Mouse (Mus musculus) CH12.LX (cell line): ENCODE data around the gene Ado. TPM values are rescaled to one million over a fixed set of nuclear protein-coding genes. Genes with fewer than 3 reads are reported as not detected.

Experiments used
- DNase-seq: peaks from one replicate; pipeline ENCODE4 v3.0.0-alpha.2; 2013; ENCODE audit errors: extremely low read depth
- H3K27ac ChIP-seq: 2 replicates; pipeline ENCODE4 v1.5.1; 2012; ENCODE audit warnings: low read depth, mild to moderate bottlenecking, control low read depth, moderate library complexity; ENCODE audit not compliant: insufficient read depth
- H3K27me3 ChIP-seq: replicated peaks from 2 replicates; pipeline ENCODE3; 2012; ENCODE audit warnings: inconsistent platforms
- H3K36me3 ChIP-seq, 2 experiments: replicated peaks in 1 of 2; 2 replicates each; pipeline versions ENCODE3 to v1.6.1; 2012; ENCODE audit warnings: inconsistent platforms in 1 of 2, low read length in 1 of 2, mild to moderate bottlenecking in 1 of 2, mixed read lengths in 1 of 2, moderate library complexity in 1 of 2; ENCODE audit not compliant: control insufficient read depth in 1 of 2, insufficient read depth in 1 of 2
- H3K4me1 ChIP-seq, 2 experiments: 2 replicates each; pipeline ENCODE4 v1.6.1; 2012; ENCODE audit warnings: inconsistent platforms in 1 of 2, moderate library complexity in 1 of 2; ENCODE audit not compliant: insufficient read depth in 2 of 2, control insufficient read depth in 1 of 2
- H3K4me2 ChIP-seq: 2 replicates; pipeline ENCODE4 v1.6.1; 2012; ENCODE audit warnings: low read depth, mild to moderate bottlenecking, control low read depth; ENCODE audit not compliant: poor library complexity, insufficient read depth, severe bottlenecking
- H3K4me3 ChIP-seq, 3 experiments: fragments of 150-350 bp in 1 of 3; sonication (generic) in 1 of 3; replicated peaks in 1 of 3; 2 replicates each; pipeline versions ENCODE3 to v1.5.1; 2011 to 2012; ENCODE audit warnings: low read depth in 2 of 3, low read length in 2 of 3, mild to moderate bottlenecking in 2 of 3, moderate library complexity in 2 of 3, control low read depth in 1 of 3, improper control_type of control experiment in 1 of 3, inconsistent platforms in 1 of 3, mixed read lengths in 1 of 3; ENCODE audit not compliant: poor library complexity in 1 of 3
- H3K79me2 ChIP-seq: replicated peaks from 2 replicates; pipeline ENCODE4 v1.6.1; 2012; ENCODE audit warnings: mild to moderate bottlenecking, moderate library complexity; ENCODE audit not compliant: control insufficient read depth, poor library complexity, insufficient read depth, severe bottlenecking; ENCODE audit errors: extremely low read depth
- H3K9ac ChIP-seq: 2 replicates; pipeline ENCODE4 v1.6.1; 2012; ENCODE audit warnings: low read depth, mild to moderate bottlenecking, control low read depth, moderate library complexity; ENCODE audit not compliant: insufficient read depth
- H3K9me3 ChIP-seq: replicated peaks from 2 replicates; pipeline ENCODE3; 2012; ENCODE audit warnings: low read length, inconsistent platforms, mixed read lengths
- E2F4 ChIP-seq: IDR thresholded peaks from 2 replicates; pipeline ENCODE4 v1.6.1; 2011; ENCODE audit warnings: low read depth, low read length, improper control_type of control experiment; ENCODE audit not compliant: insufficient replicate concordance
- ELF1 ChIP-seq: IDR thresholded peaks from 2 replicates; pipeline ENCODE4 v1.6.1; 2014; ENCODE audit warnings: low read depth, mild to moderate bottlenecking, inconsistent platforms, low read length, improper control_type of control experiment
- HCFC1 ChIP-seq: IDR thresholded peaks from 2 replicates; pipeline ENCODE4 v1.6.1; 2012; ENCODE audit warnings: low read depth, mild to moderate bottlenecking, inconsistent platforms, low read length, improper control_type of control experiment
- JUN ChIP-seq: IDR thresholded peaks from 2 replicates; pipeline ENCODE4 v1.6.1; 2011; ENCODE audit warnings: low read depth, mild to moderate bottlenecking, low read length, improper control_type of control experiment, moderate library complexity; ENCODE audit not compliant: insufficient read depth
- JUND ChIP-seq: conservative IDR thresholded peaks from 2 replicates; pipeline ENCODE4 v1.6.1; 2011; ENCODE audit warnings: low read depth, low read length, improper control_type of control experiment
- KAT2A ChIP-seq: IDR thresholded peaks from 2 replicates; pipeline ENCODE4 v1.6.1; 2012; ENCODE audit warnings: low read length, improper control_type of control experiment, inconsistent platforms; ENCODE audit not compliant: insufficient replicate concordance
- MAFK ChIP-seq: IDR thresholded peaks from 2 replicates; pipeline ENCODE4 v1.6.1; 2011; ENCODE audit warnings: low read length, improper control_type of control experiment; ENCODE audit not compliant: insufficient replicate concordance
- MAX ChIP-seq: IDR thresholded peaks from 2 replicates; pipeline ENCODE4 v1.6.1; 2011; ENCODE audit warnings: low read length, improper control_type of control experiment
- MAZ ChIP-seq: IDR thresholded peaks from 2 replicates; pipeline ENCODE4 v1.6.1; 2012; ENCODE audit warnings: low read depth, mild to moderate bottlenecking, inconsistent platforms, low read length, improper control_type of control experiment, moderate library complexity
- MEF2A ChIP-seq: IDR thresholded peaks from 2 replicates; pipeline ENCODE4 v1.6.1; 2014; ENCODE audit warnings: low read depth, mild to moderate bottlenecking, inconsistent platforms, low read length, improper control_type of control experiment, borderline replicate concordance
- MXI1 ChIP-seq: IDR thresholded peaks from 2 replicates; pipeline ENCODE4 v1.6.1; 2011; ENCODE audit warnings: mild to moderate bottlenecking, low read depth, low read length, improper control_type of control experiment
- NELFE ChIP-seq: IDR thresholded peaks from 2 replicates; pipeline ENCODE4 v1.6.1; 2011; ENCODE audit warnings: low read depth, low read length, improper control_type of control experiment
- PAX5 ChIP-seq: IDR thresholded peaks from 2 replicates; pipeline ENCODE4 v1.6.1; 2012; ENCODE audit warnings: low read length, inconsistent platforms, mixed read lengths
- POLR2AphosphoS2 ChIP-seq: IDR thresholded peaks from 2 replicates; pipeline ENCODE4 v1.6.1; 2011; ENCODE audit warnings: low read depth, low read length, improper control_type of control experiment
- RAD21 ChIP-seq: IDR thresholded peaks from 2 replicates; pipeline ENCODE4 v1.6.1; 2011; ENCODE audit warnings: low read depth, mild to moderate bottlenecking, low read length, improper control_type of control experiment, moderate library complexity
- USF1 ChIP-seq: IDR thresholded peaks from 2 replicates; pipeline ENCODE4 v1.6.1; 2014; ENCODE audit warnings: low read depth, mild to moderate bottlenecking, inconsistent platforms, low read length, improper control_type of control experiment
- ZKSCAN1 ChIP-seq: IDR thresholded peaks from 2 replicates; pipeline ENCODE4 v1.6.1; 2012; ENCODE audit warnings: low read depth, inconsistent platforms, low read length, improper control_type of control experiment, borderline replicate concordance
- ZMIZ1 ChIP-seq: IDR thresholded peaks from 2 replicates; pipeline ENCODE4 v1.6.1; 2012; ENCODE audit warnings: low read depth, mild to moderate bottlenecking, inconsistent platforms, low read length, improper control_type of control experiment
- dilution Hi-C: fragments of 300-500 bp; cut with MboI; formaldehyde crosslinking; loops from 2 replicates; pipeline ENCODE4 v1.14.3; 2020; ENCODE audit warnings: low sequenced_read_pairs; ENCODE audit not compliant: extremely low pct_unique_long_range_greater_than_20kb, extremely low pct_ligation_motif_present
- in situ Hi-C: fragments of 300-500 bp; cut with MboI; formaldehyde crosslinking; loops from 3 replicates; pipeline ENCODE4 v1.14.3; 2019; ENCODE audit warnings: low sequenced_read_pairs, low pct_ligation_motif_present, low pct_unique_long_range_greater_than_20kb, mixed read lengths
- polyA plus RNA-seq: library from polyadenylated mRNA; unstranded; fragments of >175 nt; gene quantifications from 2 replicates; pipeline ENCODE4 v1.2.1, GENCODE M21; 2012; ENCODE audit warnings: low read depth; ENCODE audit not compliant: insufficient read length
- total RNA-seq, 2 experiments: library from RNA; depleted of rRNA; stranded (reverse); fragments of 300-350 nt in 1 of 2; fragments of >200 nt in 1 of 2; gene quantifications; 2 replicates each; pipeline ENCODE4 v1.2.3; 2012 to 2014

Ado gene
- total and polyA plus RNA-seq, 3 experiments, result 10.3 to 14.8 (median 12.3) TPM

DNA sequence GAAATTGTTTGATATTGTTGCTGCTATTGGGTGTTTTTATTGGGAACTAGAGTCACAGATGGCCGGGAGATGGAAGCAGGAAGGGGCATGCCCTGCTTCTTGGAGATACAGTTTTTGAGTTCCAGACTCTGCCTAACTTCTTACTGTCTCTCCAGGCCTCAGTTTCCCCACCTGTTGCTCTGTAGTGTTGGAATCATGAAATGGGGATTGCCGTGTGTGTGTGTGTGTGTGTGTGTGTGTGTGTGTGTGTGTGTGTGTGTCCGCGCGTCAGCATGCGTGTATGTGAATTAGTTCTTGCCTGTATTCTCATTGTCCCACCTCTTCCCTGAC, 9.4 kb downstream of the Ado start:
- Histone ChIP-seq H3K4me3 (no peak overlapping the region), H3K9me3 (peaks cover 8% of the 10 kb centered on the region), H3K9ac (no peak overlapping the region), H3K4me2 (no peak overlapping the region), H3K4me1 (peaks cover 2 to 22% of the 10 kb centered on the region in 2 experiments; a peak in 3 of 4 replicates), H3K27ac (no peak overlapping the region), H3K27me3 (peaks cover 10% of the 10 kb centered on the region), H3K79me2 (no peaks in the 10 kb centered on the region), H3K36me3 (peaks cover under 1 to 8% of the 10 kb centered on the region in 2 experiments)
- DNase-seq, result no peak
- TF ChIP-seq HCFC1, result no peak
- dilution Hi-C loops, result no loop called here
- in situ Hi-C loops, result loop anchor here (25.0 kb wide), 1 partner anchor 227 kb away; no protein-coding TSS in a partner anchor

DNA sequence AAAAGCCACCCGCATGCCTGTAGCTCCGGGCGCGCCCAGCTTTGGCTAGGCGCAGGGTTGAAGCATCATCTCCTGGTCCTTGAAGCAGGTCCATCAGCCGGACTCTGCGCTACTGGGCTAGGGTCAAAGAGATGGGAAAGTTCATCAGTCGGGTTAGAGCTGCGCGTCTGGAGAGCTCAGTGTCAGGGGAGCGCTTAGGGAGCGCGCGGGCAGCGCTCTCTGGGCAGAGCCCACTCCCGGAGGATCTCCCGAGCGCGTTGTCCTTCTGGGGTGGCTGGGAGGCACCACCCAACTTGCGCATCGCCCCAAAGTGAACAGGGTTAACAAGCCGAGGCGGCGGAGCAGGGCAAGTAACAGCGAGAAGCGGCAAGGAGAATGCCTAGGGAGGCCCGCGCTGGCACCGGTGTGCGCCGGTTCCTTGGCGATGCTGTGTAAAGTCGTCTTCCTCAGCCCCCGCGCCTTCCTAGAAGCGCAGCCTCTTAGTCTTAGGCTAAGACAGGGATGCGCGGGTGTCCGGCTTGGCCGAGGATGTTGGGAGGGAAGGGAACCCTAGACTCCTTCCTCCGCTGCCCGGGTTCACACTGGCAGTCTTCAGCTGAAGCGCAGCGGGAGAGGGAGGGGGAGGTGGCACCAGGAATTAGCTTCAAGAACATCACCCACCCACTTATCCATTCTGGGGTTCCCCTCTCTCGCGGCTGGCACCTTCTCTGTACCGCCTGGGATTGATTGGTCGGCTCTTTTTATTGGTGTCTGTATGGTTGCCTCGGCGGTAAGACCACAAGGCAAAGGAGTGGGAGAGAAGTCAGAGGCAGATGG, 10.0 kb downstream of the Ado start:
- in situ Hi-C loops, result loop anchor here (25.0 kb wide), 1 partner anchor 226 kb away; no protein-coding TSS in a partner anchor
- peak overlapping the region; percentile 97 for H3K4me2 ChIP-seq
- no peak overlapping the region for H3K9ac ChIP-seq
- H3K36me3 ChIP-seq, result peaks cover 0 to 7% of the 10 kb centered on the region in 2 experiments
- H3K27ac ChIP-seq, result no peak overlapping the region
- H3K9me3 ChIP-seq, result peaks cover 8% of the 10 kb centered on the region
- no peak for DNase-seq
- peaks cover 2 to 21% of the 10 kb centered on the region in 2 experiments; a peak in 3 of 4 replicates for H3K4me1 ChIP-seq
- no peak for TF ChIP-seq ZKSCAN1
- no peak for TF ChIP-seq ELF1
- no peak for TF ChIP-seq NELFE
- TF ChIP-seq MAFK, result no peak
- H3K4me3 ChIP-seq, result peak overlapping the region; percentile 42 to 54 (median 44)
- dilution Hi-C loops, result no loop called here
- no peaks in the 10 kb centered on the region for H3K79me2 ChIP-seq
- H3K27me3 ChIP-seq, result peaks cover 10% of the 10 kb centered on the region

DNA sequence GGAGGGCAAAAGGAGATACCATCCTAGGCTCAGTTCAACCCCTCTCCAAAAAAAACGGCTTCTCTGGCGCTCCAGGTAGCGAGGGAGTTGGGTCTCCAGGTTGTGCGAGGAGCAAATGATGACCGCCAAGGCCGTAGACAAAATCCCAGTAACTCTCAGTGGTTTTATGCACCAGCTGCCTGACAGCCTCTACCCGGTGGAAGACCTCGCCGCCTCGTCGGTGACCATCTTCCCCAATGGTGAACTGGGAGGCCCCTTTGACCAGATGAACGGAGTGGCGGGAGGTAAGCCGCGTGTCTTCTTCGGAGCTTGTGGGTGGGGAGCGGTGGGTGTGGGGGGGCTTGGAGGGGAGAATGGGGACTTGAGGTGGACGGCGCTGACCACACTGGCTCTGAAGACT, 10.6 kb downstream of the Ado start:
- Histone ChIP-seq H3K4me1 (peaks cover 2 to 17% of the 10 kb centered on the region in 2 experiments; a peak in 3 of 4 replicates), H3K4me2 (peak overlapping the region; percentile 97), H3K4me3 (peak overlapping the region; percentile 42 to 54 (median 54)), H3K9ac (peak overlapping the region; percentile 36; the same call in 1 of the 2 replicates), H3K27ac (no peak overlapping the region), H3K9me3 (peaks cover 8% of the 10 kb centered on the region), H3K36me3 (peaks cover 0 to 7% of the 10 kb centered on the region in 2 experiments), H3K27me3 (peaks cover 10% of the 10 kb centered on the region), H3K79me2 (no peaks in the 10 kb centered on the region)
- no peak for TF ChIP-seq MAFK
- TF ChIP-seq MXI1, result no peak
- no peak for TF ChIP-seq MEF2A
- no peak for TF ChIP-seq MAZ
- TF ChIP-seq POLR2AphosphoS2, result no peak
- no peak for TF ChIP-seq PAX5
- no peak for TF ChIP-seq KAT2A
- no peak for TF ChIP-seq JUN
- no peak for TF ChIP-seq MAX
- TF ChIP-seq JUND, result no peak
- TF ChIP-seq ZMIZ1, result no peak
- TF ChIP-seq USF1, result no peak
- no peak for TF ChIP-seq RAD21
- TF ChIP-seq E2F4, result no peak
- no peak for DNase-seq
- in situ Hi-C loops, result loop anchor here (25.0 kb wide), 1 partner anchor 226 kb away; no protein-coding TSS in a partner anchor
- dilution Hi-C loops, result no loop called here
